Mouse (Mus musculus): ENCODE data around the gene Inpp5d. TPM values are rescaled to one million over a fixed set of nuclear protein-coding genes. Genes with fewer than 3 reads are reported as not detected.
A peak's percentile ranks its signal among the peaks of the same experiment; 100 is the strongest.

The Inpp5d gene
- polyA plus RNA-seq, 1 experiment from 2014 or later = 5.1 TPM

- no peak for ATAC-seq (ENCODE audit: insufficient read depth, low FRiP score, low read depth)
Observed at GRCm38 (mm10) chr1:87645041-87645440, 24.9 kb downstream of the Inpp5d start.

DNA sequence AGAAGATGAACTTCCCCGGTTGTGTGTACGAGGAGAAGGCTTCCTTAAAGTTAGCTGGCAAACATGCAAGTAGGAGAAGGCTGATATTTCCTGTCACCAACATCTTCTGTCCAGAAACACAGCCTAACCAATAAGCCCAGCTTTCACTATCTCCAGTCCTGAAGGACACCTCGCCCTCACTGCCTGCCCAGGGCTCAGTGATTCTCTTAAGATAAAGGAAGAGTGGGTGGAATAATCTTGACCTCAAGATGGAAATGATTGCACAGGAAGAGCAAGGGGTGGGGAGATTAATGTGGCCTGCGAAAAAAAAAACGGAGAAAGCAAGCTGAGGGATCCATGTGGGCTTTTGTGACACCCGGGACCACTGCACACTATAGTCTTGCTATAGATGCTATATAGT lies 25.6 kb downstream of the Inpp5d start:
- Histone ChIP-seq H3K4me1 (no peaks in the 10 kb centered on the region), H3K36me3 (no peaks in the 10 kb centered on the region), H3K9me3 (no peaks in the 10 kb centered on the region), H3K9ac (no peak overlapping the region), H3K4me2 (no peak overlapping the region), H3K27me3 (replicated peaks) (no peaks in the 10 kb centered on the region), H3K27ac (no peak overlapping the region), H3K4me3 (replicated peaks) (no peak overlapping the region)
- 66% methylated on average over 6 of the region's 6 CpGs for WGBS
- no peak for ATAC-seq (ENCODE audit: insufficient read depth, low FRiP score, low read depth)

More at GRCm38 (mm10) chr1:87645041-87645440, 24.9 kb downstream of the Inpp5d start:
- Histone ChIP-seq H3K4me2 (no peak overlapping the region), H3K4me3 (replicated peaks) (no peak overlapping the region), H3K9me3 (no peaks in the 10 kb centered on the region), H3K9ac (no peak overlapping the region), H3K4me1 (no peaks in the 10 kb centered on the region), H3K27me3 (replicated peaks) (no peaks in the 10 kb centered on the region), H3K27ac (no peak overlapping the region), H3K36me3 (no peaks in the 10 kb centered on the region)
- WGBS = 74% methylated on average over 7 of the region's 7 CpGs

DNA sequence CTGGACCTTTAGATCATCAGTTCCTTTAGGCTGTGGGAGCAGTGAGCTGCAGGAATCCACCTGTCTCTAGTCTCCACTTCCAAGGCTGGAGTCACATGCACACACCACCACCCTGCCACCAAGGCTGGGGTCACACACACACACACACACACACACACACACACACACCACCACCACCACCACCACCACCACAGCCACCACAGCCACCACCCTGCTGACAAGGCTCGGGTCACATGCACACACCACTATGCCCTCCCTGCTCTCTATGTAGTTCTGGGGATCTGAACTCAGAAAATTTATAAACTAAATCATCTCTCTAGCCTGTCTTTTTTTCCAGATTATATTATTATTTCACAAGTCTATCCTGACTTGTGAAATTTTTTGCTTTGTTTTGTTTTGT lies 27.7 kb downstream of the Inpp5d start:
- H3K4me1 ChIP-seq = no peaks in the 10 kb centered on the region
- no peaks in the 10 kb centered on the region for H3K36me3 ChIP-seq
- no peak overlapping the region for H3K9ac ChIP-seq
- H3K4me2 ChIP-seq = no peak overlapping the region
- H3K27ac ChIP-seq = no peak overlapping the region
- no peak overlapping the region for H3K4me3 ChIP-seq (replicated peaks)
- no peaks in the 10 kb centered on the region for H3K9me3 ChIP-seq
- H3K27me3 ChIP-seq (replicated peaks) = no peaks in the 10 kb centered on the region
- WGBS = 69% methylated on average over 1 of the region's 1 CpGs
- ATAC-seq (ENCODE audit: insufficient read depth, low FRiP score, low read depth) = 0 out of 2 replicates have a peak, but pooled peaks have one; percentile 50

GRCm38 (mm10) chr1:87648657-87649056 lies 28.5 kb downstream of the Inpp5d start:
- ATAC-seq (ENCODE audit: insufficient read depth, low FRiP score, low read depth) = no peak
- Histone ChIP-seq H3K27ac (no peak overlapping the region), H3K9ac (no peak overlapping the region), H3K27me3 (replicated peaks) (no peaks in the 10 kb centered on the region), H3K4me2 (no peak overlapping the region), H3K9me3 (no peaks in the 10 kb centered on the region), H3K4me1 (no peaks in the 10 kb centered on the region), H3K4me3 (replicated peaks) (no peak overlapping the region), H3K36me3 (no peaks in the 10 kb centered on the region)
- 42% methylated on average over 7 of the region's 7 CpGs for WGBS

GRCm38 (mm10) chr1:87649219-87649805 lies 29.2 kb downstream of the Inpp5d start:
- H3K9ac ChIP-seq = no peak overlapping the region
- H3K27ac ChIP-seq = no peak overlapping the region
- H3K4me3 ChIP-seq (replicated peaks) = no peak overlapping the region
- no peaks in the 10 kb centered on the region for H3K27me3 ChIP-seq (replicated peaks)
- no peaks in the 10 kb centered on the region for H3K36me3 ChIP-seq
- 39% methylated on average over 4 of the region's 4 CpGs for WGBS
- H3K4me2 ChIP-seq = no peak overlapping the region
- H3K9me3 ChIP-seq = no peaks in the 10 kb centered on the region
- peak; percentile 58; the same call in 1 of the 2 replicates for ATAC-seq (ENCODE audit: insufficient read depth, low FRiP score, low read depth)
- H3K4me1 ChIP-seq = no peaks in the 10 kb centered on the region

DNA sequence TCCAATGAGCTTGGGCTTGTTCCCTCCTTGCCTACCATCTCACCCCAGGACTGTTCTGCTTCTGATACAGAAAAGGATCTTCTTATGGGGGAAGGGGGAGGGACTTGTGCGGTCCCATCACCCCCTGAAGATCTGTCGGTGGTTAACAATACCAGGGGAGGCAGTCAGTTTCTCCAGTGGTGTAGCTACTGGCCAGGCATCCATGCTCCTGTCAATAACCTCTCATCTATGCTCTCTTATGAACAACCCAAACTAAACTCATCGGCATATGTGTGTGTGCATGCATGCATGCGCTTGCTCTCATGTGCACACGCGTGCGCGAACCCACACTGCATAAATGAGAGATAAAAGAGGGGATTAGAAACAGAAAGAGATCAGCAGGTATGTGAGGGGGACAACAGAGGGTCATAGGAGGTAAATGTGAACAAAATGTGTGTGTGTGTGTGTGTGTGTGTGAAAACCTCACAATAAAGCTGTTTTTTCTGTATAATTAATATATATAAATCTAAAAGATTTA lies 29.9 kb downstream of the Inpp5d start:
- no peak for ATAC-seq (ENCODE audit: insufficient read depth, low FRiP score, low read depth)
- no peaks in the 10 kb centered on the region for H3K36me3 ChIP-seq
- no peak overlapping the region for H3K4me3 ChIP-seq (replicated peaks)
- 88% methylated on average over 8 of the region's 8 CpGs for WGBS
- no peaks in the 10 kb centered on the region for H3K4me1 ChIP-seq
- no peaks in the 10 kb centered on the region for H3K9me3 ChIP-seq
- H3K9ac ChIP-seq = no peak overlapping the region
- no peaks in the 10 kb centered on the region for H3K27me3 ChIP-seq (replicated peaks)
- no peak overlapping the region for H3K4me2 ChIP-seq
- H3K27ac ChIP-seq = no peak overlapping the region

DNA sequence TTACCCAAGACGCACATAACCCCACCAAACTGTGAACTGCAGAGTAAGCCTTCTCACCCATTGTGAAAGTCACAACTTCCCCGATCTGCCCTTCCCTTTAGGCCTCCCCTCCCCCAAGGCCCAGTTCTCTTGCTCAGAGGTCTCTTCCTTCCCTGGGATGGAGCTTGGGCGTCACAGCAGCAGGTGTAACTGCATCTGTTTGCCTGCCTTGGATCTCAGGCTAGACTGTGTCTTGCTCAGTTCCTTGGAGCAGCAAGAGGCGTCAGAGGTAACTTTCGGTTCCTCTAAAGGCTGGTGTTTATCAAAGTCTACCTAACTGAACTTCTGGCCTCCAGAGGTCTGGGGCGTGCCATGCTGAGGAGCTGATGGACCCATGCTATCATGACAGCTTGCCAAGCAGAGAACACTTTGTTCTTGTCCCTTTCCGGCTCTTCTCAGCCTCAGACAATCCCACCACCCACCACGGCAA lies 30.5 kb downstream of the Inpp5d start:
- Histone ChIP-seq H3K36me3 (no peaks in the 10 kb centered on the region), H3K27me3 (replicated peaks) (no peaks in the 10 kb centered on the region), H3K4me2 (no peak overlapping the region), H3K4me1 (no peaks in the 10 kb centered on the region), H3K9ac (no peak overlapping the region), H3K27ac (no peak overlapping the region), H3K4me3 (replicated peaks) (no peak overlapping the region), H3K9me3 (no peaks in the 10 kb centered on the region)
- 62% methylated on average over 8 of the region's 8 CpGs for whole genome bisulfite sequencing
- ATAC-seq (ENCODE audit: insufficient read depth, low FRiP score, low read depth) = no peak

DNA sequence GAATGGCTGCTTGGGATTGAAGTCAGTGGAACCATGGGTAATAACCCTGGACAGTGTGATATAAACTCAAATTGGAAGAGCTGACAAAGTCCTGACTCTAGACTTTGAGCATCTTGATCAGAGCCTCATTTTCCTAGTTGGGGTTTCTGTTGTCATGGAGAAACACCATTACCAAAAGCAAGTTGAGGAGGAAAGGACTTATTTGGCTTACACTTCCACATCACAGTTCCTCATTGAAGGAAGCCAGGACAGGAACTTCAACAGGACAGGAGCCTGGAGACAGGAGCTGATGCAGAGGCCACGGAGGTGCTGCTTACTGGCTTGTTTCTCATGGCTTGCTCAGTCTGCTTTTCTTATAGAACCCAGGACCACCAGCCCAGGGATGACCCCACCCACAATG lies 31.3 kb downstream of the Inpp5d start:
- H3K4me2 ChIP-seq = no peak overlapping the region
- no peaks in the 10 kb centered on the region for H3K36me3 ChIP-seq
- ATAC-seq (ENCODE audit: insufficient read depth, low FRiP score, low read depth) = no peak
- H3K27ac ChIP-seq = no peak overlapping the region
- no peaks in the 10 kb centered on the region for H3K9me3 ChIP-seq
- no peak overlapping the region for H3K9ac ChIP-seq
- 77% methylated on average over 1 of the region's 1 CpGs for WGBS
- no peaks in the 10 kb centered on the region for H3K27me3 ChIP-seq (replicated peaks)
- H3K4me1 ChIP-seq = no peaks in the 10 kb centered on the region
- no peak overlapping the region for H3K4me3 ChIP-seq (replicated peaks)

GRCm38 (mm10) chr1:87655101-87655500 lies 35.0 kb downstream of the Inpp5d start:
- H3K4me3 ChIP-seq (replicated peaks) = no peak overlapping the region
- no peak overlapping the region for H3K4me2 ChIP-seq
- no peaks in the 10 kb centered on the region for H3K36me3 ChIP-seq
- no peak for ATAC-seq (ENCODE audit: insufficient read depth, low FRiP score, low read depth)
- WGBS = 39% methylated on average over 5 of the region's 5 CpGs
- H3K4me1 ChIP-seq = no peaks in the 10 kb centered on the region
- H3K9ac ChIP-seq = no peak overlapping the region
- H3K9me3 ChIP-seq = no peaks in the 10 kb centered on the region
- H3K27me3 ChIP-seq (replicated peaks) = no peaks in the 10 kb centered on the region
- no peak overlapping the region for H3K27ac ChIP-seq

DNA sequence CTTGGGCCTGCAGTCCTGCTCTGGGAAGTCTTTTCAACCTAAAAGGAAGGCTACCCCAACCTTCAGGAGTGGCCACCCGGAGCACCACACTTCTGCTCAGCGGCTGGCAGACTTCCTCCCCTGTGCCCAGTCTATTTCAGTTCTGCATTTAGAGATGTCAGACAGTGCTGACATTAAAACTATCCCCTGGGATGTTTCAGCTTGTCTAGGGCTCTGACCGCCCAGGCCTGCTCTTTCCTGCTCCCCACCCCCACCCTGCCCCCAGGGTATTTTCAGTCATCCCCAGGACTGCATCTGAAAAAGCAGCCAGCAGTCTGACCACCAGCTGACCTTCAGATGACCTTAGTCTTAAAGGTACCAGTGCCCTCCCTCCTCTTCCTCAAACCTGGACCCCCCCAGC lies 38.0 kb downstream of the Inpp5d start:
- Histone ChIP-seq H3K4me1 (no peaks in the 10 kb centered on the region), H3K27ac (no peak overlapping the region), H3K4me3 (replicated peaks) (no peak overlapping the region), H3K27me3 (replicated peaks) (no peaks in the 10 kb centered on the region), H3K9ac (no peak overlapping the region), H3K36me3 (no peaks in the 10 kb centered on the region), H3K9me3 (no peaks in the 10 kb centered on the region), H3K4me2 (no peak overlapping the region)
- WGBS = 73% methylated on average over 3 of the region's 3 CpGs
- no peak for ATAC-seq (ENCODE audit: insufficient read depth, low FRiP score, low read depth)

DNA sequence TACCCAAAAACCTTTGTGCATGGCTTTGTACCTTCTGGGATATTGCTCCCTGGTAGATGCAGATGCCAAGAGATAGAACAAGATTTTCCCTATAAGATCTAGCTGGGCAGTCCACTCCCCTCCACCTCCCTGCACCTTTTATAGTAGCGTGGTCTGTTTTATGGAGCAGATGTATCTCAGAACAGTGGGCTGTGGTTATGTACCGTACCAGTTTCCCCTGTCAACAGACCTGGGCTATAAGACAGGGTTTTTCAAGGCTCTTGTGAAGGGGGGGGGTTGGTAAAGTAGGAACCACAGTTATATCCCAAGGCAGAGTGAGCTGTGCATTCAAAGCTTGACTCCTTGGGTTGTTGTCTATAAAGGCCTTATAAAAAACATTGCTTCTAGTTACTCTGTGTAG lies 38.4 kb downstream of the Inpp5d start:
- 84% methylated on average over 2 of the region's 2 CpGs for WGBS
- no peak overlapping the region for H3K27ac ChIP-seq
- H3K36me3 ChIP-seq = no peaks in the 10 kb centered on the region
- ATAC-seq (ENCODE audit: insufficient read depth, low FRiP score, low read depth) = no peak
- H3K9ac ChIP-seq = no peak overlapping the region
- H3K9me3 ChIP-seq = no peaks in the 10 kb centered on the region
- H3K27me3 ChIP-seq (replicated peaks) = no peaks in the 10 kb centered on the region
- H3K4me3 ChIP-seq (replicated peaks) = no peak overlapping the region
- H3K4me2 ChIP-seq = no peak overlapping the region
- H3K4me1 ChIP-seq = no peaks in the 10 kb centered on the region

DNA sequence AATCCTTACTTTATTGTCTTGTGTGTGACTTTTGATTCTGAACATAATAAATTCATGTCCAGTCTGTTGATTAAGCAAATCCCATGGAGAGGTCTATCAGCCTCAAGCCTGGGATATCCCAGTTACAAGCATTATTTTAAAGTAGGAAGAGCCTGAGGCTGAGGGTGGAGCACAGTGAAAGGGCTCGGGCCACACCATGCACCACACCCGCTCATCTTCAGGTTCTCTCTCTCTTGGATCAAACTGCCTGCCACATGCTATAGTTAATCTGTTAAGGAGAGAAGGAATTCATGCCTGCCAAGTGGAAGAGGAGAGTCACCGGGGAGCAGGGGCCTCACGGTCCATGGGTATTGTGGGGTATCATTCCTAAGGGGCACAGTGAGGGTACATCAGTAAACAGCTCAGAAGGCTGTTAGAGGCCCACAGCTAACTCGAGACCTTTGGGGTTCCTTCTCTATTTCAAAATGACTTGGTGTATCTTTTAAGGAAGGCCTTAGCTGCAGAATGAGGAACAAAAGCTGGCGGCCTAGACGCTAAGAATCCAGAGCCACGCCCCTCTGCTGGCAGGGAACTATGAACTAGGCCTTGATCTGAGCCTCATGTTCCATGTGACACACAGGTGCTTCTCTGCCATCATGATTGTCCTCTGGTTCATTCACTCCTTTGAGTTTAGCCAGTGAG lies 39.0 kb downstream of the Inpp5d start:
- Histone ChIP-seq H3K36me3 (no peaks in the 10 kb centered on the region), H3K27ac (no peak overlapping the region), H3K9ac (no peak overlapping the region), H3K4me3 (replicated peaks) (no peak overlapping the region), H3K27me3 (replicated peaks) (no peaks in the 10 kb centered on the region), H3K4me1 (no peaks in the 10 kb centered on the region), H3K4me2 (no peak overlapping the region), H3K9me3 (no peaks in the 10 kb centered on the region)
- no peak for ATAC-seq (ENCODE audit: insufficient read depth, low FRiP score, low read depth)
- 69% methylated on average over 8 of the region's 8 CpGs for WGBS
